Mouse (Mus musculus): ENCODE measurements around the gene Rnf10.
"Not testable (repeated sequence)": the region's sequence is repeated elsewhere in the genome, so short reads cannot be mapped to it uniquely, and the experiment has no call there.

Gene Rnf10

DNA sequence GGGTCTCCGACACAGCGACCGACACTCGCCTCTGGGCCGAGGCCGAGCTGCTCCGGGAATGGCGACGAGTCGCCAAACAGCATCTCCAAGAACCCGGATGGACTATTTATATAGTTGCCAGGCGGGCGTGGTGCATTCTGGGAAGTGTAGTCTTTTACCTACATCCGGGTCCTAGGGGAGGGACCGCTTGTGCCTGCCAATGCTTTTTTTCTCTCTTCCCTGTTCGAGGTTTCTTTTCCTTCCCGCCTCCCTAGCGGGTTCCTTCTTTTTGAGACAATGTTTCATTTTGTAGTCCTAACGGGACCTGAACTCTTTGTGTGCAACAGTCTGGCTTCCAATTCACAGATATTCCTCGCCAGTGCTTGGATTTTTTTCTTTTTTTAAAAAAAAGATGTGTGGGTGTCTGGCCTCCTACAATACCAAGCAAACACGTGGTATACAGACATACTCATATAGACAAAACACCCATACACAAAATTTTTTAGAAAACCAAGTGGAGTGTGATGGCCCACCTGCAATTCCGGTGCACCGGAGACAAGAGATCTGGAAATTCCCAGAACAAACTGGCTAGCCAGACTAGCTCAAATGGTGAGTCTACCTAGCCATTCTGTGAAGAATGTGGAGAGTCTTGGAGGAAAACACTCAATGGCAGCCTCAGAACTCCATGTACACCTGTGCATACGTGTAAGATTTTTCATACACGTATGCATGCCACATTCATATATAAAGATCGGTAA is at the start of gene Rnf10:
Gene Rnf10 (minus strand): TSS at position 87 of the 737 bp plus-strand sequence.
- DNase-seq (ENCODE audit: low read depth, low spot score), result peak; percentile 97

DNA sequence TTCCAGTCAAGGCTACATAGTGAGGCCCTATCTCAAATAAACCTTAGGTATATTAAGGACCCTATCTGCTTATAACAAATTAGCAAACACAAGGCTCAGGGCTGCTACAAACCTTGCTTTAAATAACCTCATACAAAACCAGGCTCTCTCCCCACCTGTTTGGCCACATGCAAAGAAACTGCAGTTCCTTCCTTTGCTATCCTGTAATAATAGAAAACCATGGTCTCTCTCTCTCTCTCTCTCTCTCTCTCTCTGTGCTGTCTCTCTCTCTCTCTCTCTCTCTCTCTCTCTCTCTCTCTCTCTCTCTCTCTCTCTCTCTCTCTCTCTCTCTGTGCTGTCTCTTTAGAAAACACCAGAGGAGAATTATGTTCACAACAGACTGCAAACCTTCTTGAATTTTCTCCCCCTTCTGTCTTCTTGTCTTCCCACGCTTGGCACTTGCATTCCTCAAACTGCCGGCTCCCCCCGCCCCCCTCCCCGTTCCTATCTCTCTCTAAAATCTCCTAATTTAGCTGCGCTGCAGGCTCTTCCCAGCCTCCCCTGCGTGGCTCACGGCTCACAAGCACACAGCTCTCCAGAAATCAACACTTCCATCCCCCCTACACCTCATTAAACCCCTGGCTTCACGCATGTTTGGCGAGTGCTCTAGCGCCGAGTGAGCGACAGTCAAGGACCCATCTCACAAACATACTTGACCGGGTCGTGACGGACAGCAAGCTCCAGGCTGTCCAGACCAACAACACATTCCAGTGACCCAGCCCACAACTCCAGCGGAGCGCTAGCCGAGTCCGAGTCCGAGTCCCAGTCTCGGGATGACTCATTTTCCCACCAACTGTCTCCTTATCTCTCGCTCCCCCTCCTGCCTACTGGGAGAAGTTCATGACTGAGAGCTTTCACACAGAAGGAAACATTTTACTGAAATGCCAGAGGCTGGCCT is 46.6 kb upstream of the Rnf10 start:
- DNase-seq (ENCODE audit: low read depth, low spot score), result peak; percentile 96

DNA sequence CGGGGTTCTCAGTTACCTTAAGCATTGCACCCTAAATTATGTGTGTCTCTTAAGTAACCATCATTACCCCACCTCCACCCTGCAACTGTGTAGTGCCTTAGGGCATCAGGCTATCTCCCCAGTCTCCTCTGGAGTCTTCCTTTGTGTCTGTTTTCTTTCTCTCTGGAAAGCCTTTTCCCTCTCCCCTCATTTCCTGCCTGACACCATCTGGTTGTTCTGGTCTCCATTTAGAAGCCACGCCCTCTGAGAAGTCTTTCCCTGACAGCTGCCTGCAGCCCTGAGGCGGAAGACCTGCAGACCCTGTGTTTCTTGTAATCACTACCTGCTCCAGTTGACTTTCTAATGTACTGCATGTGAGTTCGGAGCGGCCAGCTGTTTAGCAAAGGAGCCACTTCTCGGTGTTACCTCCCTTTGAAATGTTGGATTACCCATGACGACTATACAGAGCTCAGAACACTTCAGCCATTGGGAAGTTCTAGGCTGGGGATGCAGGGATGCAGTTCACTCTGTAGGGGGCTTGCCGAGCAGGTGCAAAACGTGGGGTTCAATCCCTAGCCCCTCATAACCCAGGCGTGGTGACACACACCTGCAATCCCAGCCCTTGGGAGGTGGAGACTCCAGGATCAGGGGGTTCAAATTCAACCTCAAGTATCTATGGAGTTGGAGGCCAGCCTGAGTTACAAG is 45.1 kb upstream of the Rnf10 start:
- peak; percentile 54 for DNase-seq (ENCODE audit: low read depth, low spot score)

DNA sequence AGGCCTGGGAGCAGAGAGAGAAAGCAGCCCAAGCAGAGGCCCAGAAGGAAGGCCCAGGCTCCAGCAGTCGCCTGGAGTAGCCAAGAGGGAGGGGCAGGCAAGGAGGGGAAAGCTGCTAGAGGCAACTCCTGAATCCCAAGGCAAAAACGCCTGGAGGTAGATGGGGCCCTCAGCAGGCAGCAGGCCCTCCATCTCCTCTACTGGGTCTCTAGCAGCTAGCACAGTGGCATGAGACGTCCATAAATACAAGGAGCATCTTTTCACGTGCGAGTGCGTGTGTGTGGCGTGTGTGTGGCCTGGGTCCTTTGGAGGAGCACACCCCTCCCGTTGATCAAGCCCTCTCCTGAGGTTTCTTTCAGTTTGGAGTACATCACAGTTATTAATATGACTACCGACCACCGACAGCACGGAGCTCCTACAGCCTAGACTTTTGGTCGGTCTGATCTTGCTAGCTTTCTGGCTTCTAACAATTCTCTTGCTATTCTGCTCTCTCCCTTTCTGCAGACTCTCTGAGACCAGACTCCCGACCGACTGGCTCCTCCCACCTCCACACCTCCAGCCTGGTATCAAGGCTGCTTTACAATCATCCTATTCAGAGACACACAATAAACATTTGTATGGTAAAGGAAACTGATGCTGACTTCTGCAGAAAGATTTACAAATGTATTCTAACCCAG is 44.4 kb upstream of the Rnf10 start:
- peak; percentile 62 for DNase-seq (ENCODE audit: low read depth, low spot score)

DNA sequence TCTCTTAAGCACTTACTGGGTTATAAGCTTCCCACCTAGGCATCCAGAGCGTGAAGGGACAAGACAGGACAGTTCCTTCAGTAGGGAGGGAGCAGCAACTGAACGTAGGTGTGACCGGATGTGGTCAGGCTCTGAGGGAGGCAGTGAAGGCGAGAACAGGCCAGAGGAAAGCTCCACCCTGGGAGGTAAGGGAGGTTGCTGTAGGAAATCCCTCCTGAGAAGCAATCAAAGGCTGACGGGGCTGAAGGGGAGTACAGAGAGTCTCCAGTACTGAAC is 40.9 kb upstream of the Rnf10 start:
- no peak for DNase-seq (ENCODE audit: low read depth, low spot score)

DNA sequence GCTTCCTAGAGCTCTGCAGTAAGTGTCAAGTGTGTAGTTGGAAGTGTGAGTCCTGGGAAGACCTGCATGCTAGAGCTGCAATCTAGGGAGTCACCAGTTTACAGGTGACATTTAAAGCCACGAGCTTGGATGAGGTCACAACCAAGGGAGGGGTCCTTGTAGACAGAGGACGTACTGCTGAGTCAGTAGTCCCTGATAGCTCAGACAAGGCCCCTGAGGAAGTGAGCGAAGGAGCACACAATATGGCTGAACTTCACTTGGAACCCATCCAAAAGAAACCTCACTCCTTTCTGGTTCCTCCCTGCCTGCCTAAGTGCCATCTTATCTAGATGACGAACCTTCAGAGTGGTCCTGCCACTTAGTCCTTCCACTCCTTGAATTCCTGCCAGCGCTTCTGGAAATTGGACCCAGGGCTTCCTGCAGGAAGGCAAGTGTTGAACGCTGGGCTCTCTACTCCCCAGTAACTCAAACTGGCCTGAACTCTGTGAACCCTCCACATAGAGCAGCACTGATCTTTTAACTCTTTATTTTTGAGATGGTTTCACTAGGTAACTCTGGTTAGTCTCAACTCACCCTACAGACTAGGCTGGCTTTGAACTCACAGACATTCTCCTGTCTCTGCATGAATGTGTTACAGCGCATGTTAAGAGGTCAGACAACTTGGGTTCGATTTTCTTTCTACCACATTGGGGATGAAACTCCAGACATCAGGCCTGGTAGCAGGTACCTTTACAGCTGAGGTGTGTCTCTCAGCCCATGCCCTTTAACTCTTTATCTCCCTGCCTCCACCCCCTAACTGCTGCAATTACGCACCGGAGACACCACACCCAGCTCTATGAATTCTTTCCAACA is 40.3 kb upstream of the Rnf10 start:
- DNase-seq (ENCODE audit: low read depth, low spot score), result no peak

DNA sequence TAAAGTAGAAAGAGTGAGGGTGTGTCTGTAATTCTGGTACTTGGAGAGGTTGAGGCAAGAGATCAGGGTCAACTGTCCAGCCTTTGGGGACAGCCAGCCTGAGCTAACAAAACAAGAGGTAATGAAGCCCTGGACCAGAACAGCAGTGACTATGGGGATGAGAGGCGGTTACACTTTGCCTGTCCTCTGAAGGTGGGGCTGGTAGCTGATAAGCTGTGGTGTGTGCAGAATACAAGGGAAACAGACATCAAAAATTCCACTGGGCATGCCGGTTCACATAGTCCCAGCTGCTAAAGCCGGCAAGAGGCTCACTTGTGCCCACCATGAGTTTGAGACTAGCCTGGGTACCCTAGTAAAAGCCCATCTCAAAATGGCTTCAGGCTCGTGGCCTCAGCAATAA is 39.7 kb upstream of the Rnf10 start:
- no peak for DNase-seq (ENCODE audit: low read depth, low spot score)

DNA sequence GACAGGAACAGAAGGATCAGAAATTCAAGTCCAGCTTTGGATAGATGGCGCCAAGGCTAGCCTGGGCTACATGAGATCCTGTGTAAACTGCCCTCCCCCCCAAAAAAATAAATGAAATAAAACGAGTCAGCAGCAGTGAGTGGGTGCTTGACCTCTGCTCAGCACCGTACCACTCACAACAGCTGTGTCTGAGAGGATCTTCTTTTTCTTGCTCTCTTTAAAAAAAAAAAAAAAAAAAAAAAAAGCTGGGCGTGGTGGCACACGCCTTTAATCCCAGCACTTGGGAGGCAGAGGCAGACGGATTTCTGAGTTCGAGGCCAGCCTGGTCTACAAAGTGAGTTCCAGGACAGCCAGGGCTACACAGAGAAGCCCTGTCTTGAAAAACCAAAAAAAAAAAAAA is 29.5 kb upstream of the Rnf10 start:
- DNase-seq (ENCODE audit: low read depth, low spot score), result not testable (repeated sequence)

DNA sequence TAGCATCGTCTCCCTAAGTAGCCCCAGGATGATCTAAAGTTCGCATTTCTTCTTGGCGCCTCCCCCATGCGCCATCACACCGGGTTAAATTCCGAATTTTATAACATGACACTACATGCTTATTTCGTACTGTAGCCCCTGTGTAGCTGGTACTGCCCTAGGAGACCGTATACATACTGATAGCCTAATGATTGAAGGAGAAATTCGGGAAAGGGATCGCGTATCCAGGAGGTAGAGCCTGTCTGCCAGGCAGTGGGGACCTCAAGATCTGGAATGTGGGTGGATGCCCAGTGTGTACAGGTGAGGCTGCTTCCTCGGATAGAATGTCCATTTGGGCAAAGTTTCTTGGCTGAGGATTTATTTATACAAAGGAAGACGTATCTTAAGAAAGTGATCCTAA is 28.9 kb upstream of the Rnf10 start:
- DNase-seq (ENCODE audit: low read depth, low spot score), result no peak

DNA sequence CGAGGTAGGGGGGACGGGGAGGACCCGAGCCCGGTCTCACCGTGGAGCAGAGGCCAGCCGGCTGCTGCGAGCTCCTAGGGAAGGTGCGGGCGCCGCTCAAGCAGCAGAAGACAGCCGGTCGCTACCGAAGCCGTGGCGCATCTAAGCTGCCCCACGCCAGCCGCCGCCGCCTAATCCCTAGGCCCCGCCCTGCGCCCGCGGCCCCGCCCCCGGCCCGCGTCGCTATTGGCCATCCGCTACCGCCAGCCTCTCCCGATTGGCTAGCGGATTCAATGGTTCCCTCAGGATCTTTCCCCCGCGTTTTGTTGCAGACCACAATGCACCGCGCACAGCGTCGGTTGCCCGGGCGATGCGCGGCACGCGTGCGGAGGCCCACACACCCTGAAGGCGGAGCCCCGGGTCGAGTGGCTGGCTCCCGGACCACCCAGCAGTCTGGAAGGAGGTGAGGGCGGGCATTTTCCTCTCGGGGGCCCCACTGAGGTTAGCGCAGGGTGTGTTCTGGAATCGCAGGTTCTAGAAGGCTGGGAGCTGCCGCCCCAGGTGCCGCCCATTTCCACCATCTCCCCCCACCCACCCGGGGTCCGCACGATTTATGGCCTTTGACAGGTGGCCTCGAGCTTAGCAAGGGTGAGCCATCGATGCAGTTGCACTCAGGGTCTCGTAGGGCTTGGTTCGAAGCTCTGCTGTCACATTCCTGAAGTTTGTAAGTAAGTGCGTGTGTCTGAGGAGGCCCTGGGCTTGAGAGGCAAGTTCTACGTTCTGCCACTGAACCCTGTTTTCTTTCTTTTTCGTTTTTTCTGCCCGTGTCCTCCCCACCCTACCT is 28.3 kb upstream of the Rnf10 start, which contains the start of gene Dynll1:
Gene Dynll1 (minus strand): TSS at position 208 of the 823 bp plus-strand sequence.
- DNase-seq (ENCODE audit: low read depth, low spot score), result peak; percentile 99

DNA sequence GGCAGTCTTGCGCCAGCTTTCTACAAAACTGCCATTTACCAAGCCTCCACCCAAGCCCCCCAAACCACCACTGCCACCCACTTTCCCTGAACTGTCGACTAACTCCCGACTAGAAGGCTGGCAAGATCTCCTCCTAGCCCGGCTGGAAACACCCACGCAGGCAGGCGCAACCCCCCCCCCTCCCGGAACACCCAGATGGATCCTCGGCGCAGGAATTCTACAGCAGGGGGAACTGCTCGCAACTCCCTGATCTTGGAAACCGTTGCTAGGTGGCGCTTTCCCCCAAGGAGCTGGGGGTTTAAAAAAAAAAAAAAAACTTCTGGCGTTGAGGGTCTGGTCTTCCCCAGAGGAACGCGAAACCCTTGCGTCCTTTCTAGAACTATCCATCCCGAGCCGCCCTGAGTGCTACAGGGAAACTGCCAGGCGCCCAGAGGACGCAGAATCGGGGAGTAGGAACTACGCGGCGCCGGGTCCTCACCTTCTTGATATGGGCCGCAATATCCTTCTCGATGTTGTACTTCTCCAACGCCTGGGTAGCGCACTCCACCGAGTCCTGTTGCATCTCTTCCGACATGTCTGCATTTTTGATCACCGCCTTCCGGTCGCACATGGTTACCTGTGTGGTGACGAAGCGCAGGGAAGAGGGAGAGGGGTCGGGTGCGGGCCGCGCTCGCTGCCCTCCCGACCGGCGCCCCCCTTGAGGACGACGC is 27.5 kb upstream of the Rnf10 start:
- peak; percentile 97 for DNase-seq (ENCODE audit: low read depth, low spot score)

DNA sequence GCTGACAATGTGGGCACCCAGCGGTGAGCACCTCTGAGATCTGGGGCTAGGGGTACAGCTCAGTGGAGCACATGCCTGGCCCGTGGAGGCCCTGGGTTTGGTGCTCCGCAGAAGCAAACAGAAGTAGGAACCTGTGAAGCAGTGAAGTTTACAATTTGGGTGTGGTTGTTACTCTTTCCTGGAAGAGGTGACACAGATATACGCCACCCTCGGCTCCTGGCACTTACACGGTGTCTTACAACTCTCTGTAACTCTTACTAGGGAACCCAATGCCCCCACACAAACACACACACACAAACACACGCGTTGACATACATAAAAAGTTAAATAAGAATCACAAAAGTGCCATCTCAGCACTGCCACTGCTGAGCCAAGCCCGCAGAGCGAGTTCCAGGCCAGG is 23.6 kb upstream of the Rnf10 start:
- DNase-seq (ENCODE audit: low read depth, low spot score), result no peak

DNA sequence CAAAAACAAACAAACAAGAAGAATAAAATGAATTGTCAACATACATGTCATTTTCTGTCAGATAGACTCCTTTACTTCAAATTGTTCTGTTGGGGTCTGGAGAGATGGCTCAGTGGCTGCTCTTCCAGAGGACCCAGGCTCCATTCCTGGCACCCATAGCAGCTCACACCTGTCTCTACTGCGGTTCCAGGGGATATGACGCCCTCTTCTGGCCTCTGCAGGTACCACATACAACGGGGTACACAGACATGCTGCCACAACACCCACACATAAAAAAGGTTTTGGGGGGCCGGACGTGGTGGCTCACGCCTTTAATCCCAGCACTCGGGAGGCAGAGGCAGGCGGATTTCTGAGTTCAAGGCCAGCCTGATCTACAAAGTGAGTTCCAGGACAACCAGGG is 21.5 kb upstream of the Rnf10 start:
- DNase-seq (ENCODE audit: low read depth, low spot score), result no peak

DNA sequence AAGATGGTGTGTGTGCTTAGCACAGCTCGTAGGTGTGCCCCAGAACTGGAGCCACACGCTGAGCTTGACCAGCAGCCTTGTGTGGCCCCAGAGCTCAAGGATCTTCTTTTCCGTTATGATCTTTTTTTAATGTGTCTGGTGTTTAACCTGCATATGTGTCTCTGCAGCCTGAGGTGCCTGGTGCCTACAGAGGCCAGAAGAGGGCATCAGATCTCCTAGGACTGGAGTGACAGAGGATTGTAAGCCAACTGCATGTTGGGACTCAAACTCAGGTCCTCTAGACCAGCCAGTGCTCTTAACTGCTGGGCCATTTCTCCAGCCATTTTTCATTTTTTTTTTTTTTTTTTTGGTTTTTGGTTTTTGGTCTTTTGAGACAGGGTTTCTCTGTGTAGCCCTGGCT is 12.0 kb upstream of the Rnf10 start:
- peak; percentile 39 for DNase-seq (ENCODE audit: low read depth, low spot score)

DNA sequence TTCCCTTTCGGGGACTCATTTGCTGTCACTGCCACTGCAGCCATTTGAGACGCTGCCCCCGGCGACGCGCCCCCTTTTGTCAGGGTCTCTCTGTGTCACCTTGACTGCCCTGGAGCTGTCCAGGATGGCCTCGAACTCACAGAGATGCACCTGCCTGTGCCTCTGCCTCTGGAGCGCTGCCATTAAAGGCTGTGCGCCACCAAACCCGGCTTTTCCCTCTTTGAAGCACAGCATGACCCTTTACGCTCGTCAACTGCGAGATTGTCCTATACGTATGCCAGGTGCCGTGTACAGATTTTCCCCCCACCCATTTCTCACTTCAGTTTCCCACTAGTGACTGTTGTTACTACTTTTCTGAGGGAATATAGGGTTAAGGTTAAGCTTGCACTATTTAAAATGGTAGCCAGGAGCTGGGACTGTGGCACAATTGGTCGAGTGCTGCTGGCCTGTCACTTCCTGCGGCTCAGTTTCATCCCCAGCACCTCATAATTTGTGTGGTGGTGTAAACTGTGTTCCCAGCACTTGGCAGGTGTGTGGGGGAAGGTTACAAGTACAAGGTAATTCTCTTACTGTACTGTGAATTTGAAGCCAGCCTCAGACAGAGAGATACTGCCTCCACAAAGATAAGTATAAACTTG is 7.5 kb upstream of the Rnf10 start:
- no peak for DNase-seq (ENCODE audit: low read depth, low spot score)

DNA sequence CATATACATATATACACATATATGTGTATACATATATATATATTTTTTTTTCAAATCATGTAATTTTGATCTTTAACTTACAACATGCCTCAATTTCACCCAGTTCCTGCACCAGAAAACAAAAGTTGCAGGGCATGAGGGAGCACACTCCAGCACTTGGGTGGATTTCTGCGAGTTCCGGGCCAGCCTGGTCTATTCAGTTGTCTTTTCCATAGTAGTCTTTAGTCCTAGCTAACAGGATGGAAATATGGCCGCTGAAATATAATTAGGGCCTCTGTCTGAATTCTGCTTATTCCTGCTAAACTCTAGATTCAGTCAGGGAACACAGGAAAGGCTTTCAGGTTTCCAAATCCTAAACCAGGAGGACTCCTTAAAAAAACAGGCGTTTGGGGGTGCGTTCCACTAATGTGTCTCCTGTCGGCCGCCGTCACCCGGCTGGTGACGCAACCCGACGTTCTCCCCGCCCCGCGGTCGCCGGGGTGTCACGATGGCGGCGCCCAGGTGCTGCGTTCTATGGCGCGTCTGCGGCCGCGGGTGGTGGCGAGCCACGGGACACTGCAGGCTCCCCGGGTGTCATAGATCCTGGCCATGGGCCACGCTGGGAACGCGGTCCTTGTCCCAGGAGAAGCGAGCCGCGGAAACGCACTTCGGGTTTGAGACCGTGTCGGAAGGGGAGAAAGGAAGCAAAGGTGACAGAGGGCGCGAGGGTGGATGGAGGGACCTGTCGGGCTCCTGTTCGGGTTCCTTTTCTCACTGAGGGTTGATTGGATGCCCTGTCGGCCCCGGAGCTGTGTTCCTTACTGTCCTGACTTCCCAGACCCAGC is 6.7 kb upstream of the Rnf10 start, which contains the start of gene Coq5:
Gene Coq5 (plus strand): TSS at position 441 of the 824 bp plus-strand sequence.
- peak; percentile 93 for DNase-seq (ENCODE audit: low read depth, low spot score)

DNA sequence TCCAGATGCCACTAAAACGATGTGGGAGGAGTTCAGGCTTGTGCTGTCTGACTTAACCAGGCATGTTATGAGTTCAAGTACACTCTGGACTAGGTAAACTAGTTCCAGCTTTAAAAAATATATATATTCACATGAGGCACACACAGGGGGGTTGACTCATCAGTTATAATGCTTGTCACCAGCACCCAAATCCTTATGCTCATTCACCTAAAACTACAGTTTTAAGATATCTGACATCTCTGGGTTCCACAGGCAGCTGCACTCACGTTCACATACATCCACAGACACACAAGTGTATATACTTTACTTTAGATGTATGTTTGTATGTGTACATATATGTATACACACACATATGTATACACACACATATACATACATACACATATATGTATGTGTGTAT is 6.1 kb upstream of the Rnf10 start:
- DNase-seq (ENCODE audit: low read depth, low spot score), result no peak

DNA sequence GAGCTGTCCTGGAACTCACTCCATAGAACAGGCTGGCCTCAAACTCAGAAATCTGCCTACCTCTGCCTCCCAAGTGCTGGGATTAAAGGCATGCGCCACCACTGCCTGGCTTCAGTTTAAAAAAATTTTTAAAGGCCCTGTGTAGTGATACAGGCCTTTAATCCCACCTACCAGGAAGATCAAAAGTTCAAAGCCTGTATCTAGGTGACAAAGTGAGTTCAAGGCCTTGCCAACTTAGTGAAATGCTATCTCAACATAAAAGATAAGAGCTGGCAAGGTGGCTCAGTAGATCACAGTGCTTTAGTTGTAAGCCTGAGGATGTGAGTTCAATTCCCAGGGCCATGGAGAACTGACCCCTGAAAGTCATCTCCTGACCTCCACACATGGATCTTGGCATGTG is 5.4 kb upstream of the Rnf10 start:
- no peak for DNase-seq (ENCODE audit: low read depth, low spot score)

Data from brain, adult 2 months (tissue).